Mouse (Mus musculus) olfactory bulb, adult 2 months (tissue): ENCODE data around the gene Olfr23.

Experiments used
- CTCF ChIP-seq: fragments of 200-500 bp; IDR thresholded peaks from 2 replicates; pipeline ENCODE4 v1.5.1; 2012; ENCODE audit warnings: low read depth, mild to moderate bottlenecking, low read length, moderate library complexity; ENCODE audit not compliant: insufficient read depth
- POLR2A ChIP-seq: fragments of 200-500 bp; IDR thresholded peaks from 2 replicates; pipeline ENCODE4 v1.6.1; 2012; ENCODE audit warnings: mild to moderate bottlenecking, low read depth, low read length, moderate library complexity; ENCODE audit not compliant: insufficient read depth

DNA sequence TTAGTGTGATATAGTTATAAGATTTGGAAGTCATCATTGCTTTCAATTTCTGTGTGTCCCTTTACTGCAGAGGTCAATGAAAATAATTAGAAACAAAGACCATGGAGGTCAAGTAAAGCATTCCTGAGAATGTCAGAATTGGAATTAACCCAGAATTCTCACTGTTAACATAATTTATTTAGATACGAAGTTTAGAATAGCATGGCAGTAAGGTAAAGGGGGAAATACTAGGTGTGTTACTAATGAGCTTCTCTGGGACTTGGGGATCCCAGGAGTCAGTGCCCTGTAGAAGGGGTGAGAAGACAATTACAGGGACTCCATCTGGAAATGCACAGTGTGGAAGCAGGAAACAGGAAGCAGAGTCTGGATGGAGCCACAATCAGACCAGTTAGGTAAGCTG lies 24.0 kb downstream of the Olfr23 start, which contains the start of gene Olfr397:
- TF ChIP-seq CTCF (no peak), POLR2A (no peak)
